Mouse (Mus musculus): ENCODE measurements around the gene AL607142.1. TPM values are rescaled to one million over a fixed set of nuclear protein-coding genes. Genes with fewer than 3 reads are reported as not detected.

AL607142.1 gene
- not detected for polyA plus RNA-seq (2017; shearing (Covaris generic))

GRCm38 (mm10) chr4:120064696-120065095 lies at the start of gene AL607142.1:
Gene AL607142.1 (plus strand): TSS chr4:120064996.

Other genes with a start within 250 kb of the AL607142.1 start
- gene Edn2, start 96.2 kb downstream of the AL607142.1 start, polyA plus RNA-seq (2017; shearing (Covaris generic)): not detected
- not detected for gene Foxo6, start 222.4 kb downstream of the AL607142.1 start, polyA plus RNA-seq (2017; shearing (Covaris generic))

Data from naive thymus-derived CD4-positive, alpha-beta T cell, adult 5 months (primary cell).